Mouse (Mus musculus) limb, embryonic 11.5 days (tissue): ENCODE results near the gene Vipr1. TPM values are rescaled to one million over a fixed set of nuclear protein-coding genes. Genes with fewer than 3 reads are reported as not detected.

Source experiments
- ATAC-seq: fragments of 200-750 bp; cut with Nextera tagmentation; 2 replicates; pipeline ENCODE4 v1.8.0; 2017; ENCODE audit warnings: low read depth; ENCODE audit not compliant: insufficient number of reproducible peaks, low FRiP score, low TSS enrichment
- DNase-seq: peaks from one replicate; pipeline ENCODE4 v3.0.0-alpha.2; 2015; ENCODE audit warnings: low spot score
- H3K27ac ChIP-seq: fragments of 300-500 bp; sonication (generic); replicated peaks from 2 replicates; pipeline ENCODE4 v1.5.1; 2014; ENCODE audit warnings: low read depth, mild to moderate bottlenecking, low read length
- H3K27me3 ChIP-seq: fragments of 300-500 bp; sonication (generic); 2 replicates; pipeline ENCODE4 v1.6.1; 2014; ENCODE audit warnings: mild to moderate bottlenecking, low read length, mixed read lengths; ENCODE audit not compliant: control insufficient read depth, insufficient read depth
- H3K36me3 ChIP-seq: fragments of 300-500 bp; sonication (generic); 2 replicates; pipeline ENCODE4 v1.6.1; 2014; ENCODE audit warnings: mild to moderate bottlenecking, low read length, moderate library complexity, mixed read lengths; ENCODE audit not compliant: control insufficient read depth, insufficient read depth
- H3K4me1 ChIP-seq: fragments of 300-500 bp; sonication (generic); 2 replicates; pipeline ENCODE4 v1.6.1; 2014; ENCODE audit warnings: low read length, mixed read lengths; ENCODE audit not compliant: control insufficient read depth, insufficient read depth
- H3K4me2 ChIP-seq: fragments of 300-500 bp; sonication (generic); 2 replicates; pipeline ENCODE4 v1.6.1; 2014; ENCODE audit warnings: low read depth, mild to moderate bottlenecking, moderate library complexity; ENCODE audit not compliant: severe bottlenecking
- H3K4me3 ChIP-seq: fragments of 300-500 bp; sonication (generic); 2 replicates; pipeline ENCODE4 v1.5.1; 2014; ENCODE audit warnings: low read depth, low read length
- H3K9ac ChIP-seq: fragments of 300-500 bp; sonication (generic); 2 replicates; pipeline ENCODE4 v1.6.1; 2014; ENCODE audit warnings: mild to moderate bottlenecking, low read length
- H3K9me3 ChIP-seq: fragments of 300-500 bp; sonication (generic); 2 replicates; pipeline ENCODE4 v1.6.1; 2016; ENCODE audit warnings: low read length; ENCODE audit not compliant: control insufficient read depth
- WGBS: fragments of 180-500 bp; shearing (Covaris S2); extraction: QIAGEN DNeasy Blood & Tissue Kit; methylation state at CpG from one replicate; pipeline ENCODE4 v1.1.7; 2014; 5-methylcytosine and 5-hydroxymethylcytosine counted together
- polyA plus RNA-seq: library from polyadenylated mRNA; unstranded; fragments of >200 nt; fragmentation: Nextera tagmentation; extraction: Ambion mirVana; gene quantifications from 2 replicates; pipeline ENCODE4 v1.2.1, GENCODE M21; 2014

Gene Vipr1
- polyA plus RNA-seq, 1 experiment from 2014 or later = 0.69 TPM

DNA sequence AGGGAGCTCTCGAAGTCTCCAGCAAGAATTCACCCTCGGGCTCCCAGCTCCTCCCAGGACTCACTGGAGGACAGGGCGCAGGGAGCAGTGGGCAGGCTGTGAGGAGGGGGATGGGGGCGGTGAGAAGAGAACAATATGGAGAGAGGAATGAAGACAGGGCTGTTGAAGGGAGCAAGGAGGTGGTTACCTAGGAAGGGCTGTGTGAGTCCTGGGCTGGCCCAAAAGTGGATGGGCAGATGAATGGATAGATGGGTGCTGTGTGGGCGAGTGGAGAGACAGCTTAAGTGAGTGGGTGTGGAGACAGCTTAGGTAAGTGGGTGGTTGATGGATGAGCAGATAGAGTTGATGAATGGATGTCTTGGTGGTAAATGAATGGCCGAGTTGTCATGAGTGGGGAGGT lies 21.0 kb downstream of the Vipr1 start:
- 0 out of 2 replicates have a peak, but pooled peaks cover 3% of the 10 kb centered on the region for H3K27me3 ChIP-seq
- ATAC-seq (no peak; the same call in 1 of the 2 replicates), DNase-seq (no peak)
- H3K9ac ChIP-seq = no peak overlapping the region
- H3K27ac ChIP-seq = no peak overlapping the region
- 77% methylated on average over 6 of the region's 6 CpGs for WGBS
- H3K4me2 ChIP-seq = no peak overlapping the region
- H3K36me3 ChIP-seq = no peaks in the 10 kb centered on the region
- 0 out of 2 replicates have a peak, but pooled peaks cover 3% of the 10 kb centered on the region for H3K4me1 ChIP-seq
- H3K4me3 ChIP-seq = no peak overlapping the region
- H3K9me3 ChIP-seq = no peaks in the 10 kb centered on the region

GRCm38 (mm10) chr9:121664104-121664503 lies 21.6 kb downstream of the Vipr1 start:
- DNase-seq = no peak
- no peak overlapping the region for H3K4me2 ChIP-seq
- 0 out of 2 replicates have a peak, but pooled peaks cover 3% of the 10 kb centered on the region for H3K4me1 ChIP-seq
- no peak overlapping the region for H3K4me3 ChIP-seq
- H3K27me3 ChIP-seq = peaks cover 5% of the 10 kb centered on the region; the same call in 1 of the 2 replicates
- no peak for ATAC-seq
- H3K36me3 ChIP-seq = no peaks in the 10 kb centered on the region
- WGBS = 83% methylated on average over 5 of the region's 5 CpGs
- H3K27ac ChIP-seq = no peak overlapping the region
- no peaks in the 10 kb centered on the region for H3K9me3 ChIP-seq
- H3K9ac ChIP-seq = no peak overlapping the region

DNA sequence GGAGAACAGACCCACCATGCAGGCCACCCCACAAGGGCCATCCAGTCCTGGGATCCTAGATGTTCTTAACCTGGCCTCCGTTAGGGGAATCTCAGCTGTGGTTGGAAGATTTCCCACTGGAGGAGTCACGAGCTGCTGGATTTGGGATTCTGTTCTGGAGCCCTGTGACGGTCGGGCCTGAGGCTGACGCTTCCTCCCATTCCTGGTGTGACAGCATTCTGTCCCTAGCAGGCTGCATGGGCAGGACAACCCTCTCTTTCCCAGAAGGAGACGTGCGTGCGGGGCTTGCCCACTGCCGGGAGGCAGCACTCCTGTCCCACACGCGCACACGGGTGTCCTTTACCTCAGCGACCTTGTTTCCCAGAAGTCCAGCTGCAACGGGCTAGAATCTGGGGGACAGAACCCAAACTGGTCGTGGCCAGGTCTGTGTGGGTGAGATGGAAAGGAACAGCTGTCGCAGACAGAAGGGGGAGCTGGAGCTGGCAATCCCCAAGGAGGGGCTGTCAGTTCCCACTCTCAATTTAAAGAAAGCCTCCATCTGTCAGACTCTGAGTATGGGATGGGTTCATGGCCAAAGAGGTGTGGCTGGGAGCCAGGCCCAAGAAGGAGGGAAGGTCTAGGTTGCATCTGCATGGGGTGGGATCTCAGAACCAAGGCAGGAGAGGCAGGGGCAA lies 24.6 kb downstream of the Vipr1 start:
- Histone ChIP-seq H3K9ac (no peak overlapping the region), H3K9me3 (no peaks in the 10 kb centered on the region), H3K27ac (no peak overlapping the region), H3K27me3 (peaks cover 20% of the 10 kb centered on the region), H3K36me3 (no peaks in the 10 kb centered on the region), H3K4me1 (peaks cover 3% of the 10 kb centered on the region; the same call in 1 of the 2 replicates), H3K4me2 (no peak overlapping the region), H3K4me3 (no peak overlapping the region)
- no peak for DNase-seq
- WGBS = 78% methylated on average over 16 of the region's 16 CpGs
- no peak for ATAC-seq

DNA sequence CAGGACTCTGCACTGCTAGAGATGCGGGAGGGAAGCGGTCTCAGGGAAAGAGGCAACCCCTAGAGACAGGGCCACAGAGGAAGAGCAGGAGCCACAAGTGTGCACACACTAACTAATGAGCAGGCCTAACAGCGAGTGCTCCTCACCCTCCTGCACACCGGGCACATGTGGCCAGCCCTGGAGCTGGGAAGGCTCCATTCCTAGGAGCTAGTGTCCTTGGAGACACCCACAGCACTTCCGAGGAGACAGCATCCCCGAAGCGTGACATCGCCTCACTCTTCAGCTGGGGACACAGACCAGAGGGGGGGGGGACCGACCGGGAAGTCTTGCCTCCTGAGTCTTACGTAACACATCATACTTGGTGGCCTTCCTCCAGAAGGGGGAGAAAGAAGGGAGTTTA lies 25.3 kb downstream of the Vipr1 start:
- H3K9me3 ChIP-seq = no peaks in the 10 kb centered on the region
- no peak overlapping the region for H3K27ac ChIP-seq
- H3K27me3 ChIP-seq = peaks cover 20% of the 10 kb centered on the region
- no peak overlapping the region for H3K9ac ChIP-seq
- H3K4me1 ChIP-seq = peaks cover 3% of the 10 kb centered on the region; the same call in 1 of the 2 replicates
- DNase-seq (no peak), ATAC-seq (no peak)
- no peak overlapping the region for H3K4me3 ChIP-seq
- 88% methylated on average over 11 of the region's 11 CpGs for WGBS
- no peak overlapping the region for H3K4me2 ChIP-seq
- no peaks in the 10 kb centered on the region for H3K36me3 ChIP-seq

DNA sequence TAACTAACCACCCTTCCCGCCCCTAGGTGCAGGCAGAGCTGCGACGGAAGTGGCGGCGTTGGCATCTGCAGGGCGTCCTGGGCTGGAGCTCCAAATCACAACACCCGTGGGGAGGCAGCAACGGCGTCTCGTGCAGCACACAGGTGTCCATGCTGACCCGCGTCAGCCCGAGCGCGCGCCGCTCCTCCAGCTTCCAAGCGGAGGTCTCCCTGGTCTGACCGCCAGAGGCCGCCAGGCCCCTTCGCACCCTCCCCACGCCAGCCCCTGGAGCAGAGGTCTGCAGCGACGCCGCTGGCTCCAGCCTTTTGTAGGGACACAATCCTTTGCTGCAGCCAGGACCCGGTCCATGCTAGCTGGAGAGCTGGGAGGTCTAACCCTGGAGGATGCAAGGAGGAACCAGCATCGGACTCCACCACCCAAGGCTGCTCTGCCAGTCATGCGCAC lies 26.9 kb downstream of the Vipr1 start:
- peaks cover 20% of the 10 kb centered on the region for H3K27me3 ChIP-seq
- H3K4me1 ChIP-seq = peaks cover 3% of the 10 kb centered on the region; the same call in 1 of the 2 replicates
- 1% methylated on average over 28 of the region's 28 CpGs for WGBS
- no peaks in the 10 kb centered on the region for H3K36me3 ChIP-seq
- H3K27ac ChIP-seq = no peak overlapping the region
- peak; percentile 86 for DNase-seq
- no peaks in the 10 kb centered on the region for H3K9me3 ChIP-seq
- peak; percentile 56; the same call in 1 of the 2 replicates for ATAC-seq
- H3K4me2 ChIP-seq = peak overlapping the region; percentile 47
- H3K9ac ChIP-seq = no peak overlapping the region
- peak overlapping the region; percentile 15 for H3K4me3 ChIP-seq

GRCm38 (mm10) chr9:121671300-121671699 lies 28.8 kb downstream of the Vipr1 start:
- H3K27ac ChIP-seq = no peak overlapping the region
- no peaks in the 10 kb centered on the region for H3K36me3 ChIP-seq
- no peak overlapping the region for H3K4me2 ChIP-seq
- peaks cover 20% of the 10 kb centered on the region for H3K27me3 ChIP-seq
- WGBS = 19% methylated on average over 7 of the region's 7 CpGs
- peak; percentile 67 for DNase-seq
- ATAC-seq = no peak
- no peak overlapping the region for H3K9ac ChIP-seq
- H3K9me3 ChIP-seq = no peaks in the 10 kb centered on the region
- no peak overlapping the region for H3K4me3 ChIP-seq
- peaks cover 3% of the 10 kb centered on the region; the same call in 1 of the 2 replicates for H3K4me1 ChIP-seq

DNA sequence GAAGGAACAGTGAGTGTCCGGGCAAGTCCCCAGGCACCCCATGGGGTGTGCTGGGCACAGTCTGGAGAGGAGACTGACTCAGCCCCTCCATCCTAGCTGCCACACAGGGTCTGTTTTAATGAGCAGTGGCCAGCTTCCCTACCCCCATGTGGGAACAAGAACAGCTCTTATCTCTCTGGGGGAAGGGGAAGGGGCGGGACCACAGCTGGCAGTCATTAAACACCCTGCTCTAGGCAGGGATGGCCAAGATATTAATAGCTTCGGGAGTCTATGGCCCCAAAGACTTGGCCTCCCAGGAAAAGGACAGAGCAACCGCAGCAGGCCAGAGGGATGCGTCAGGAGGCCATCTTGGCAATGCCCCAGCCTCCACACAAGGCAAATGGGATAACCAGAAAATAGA lies 29.8 kb downstream of the Vipr1 start:
- no peak for DNase-seq

DNA sequence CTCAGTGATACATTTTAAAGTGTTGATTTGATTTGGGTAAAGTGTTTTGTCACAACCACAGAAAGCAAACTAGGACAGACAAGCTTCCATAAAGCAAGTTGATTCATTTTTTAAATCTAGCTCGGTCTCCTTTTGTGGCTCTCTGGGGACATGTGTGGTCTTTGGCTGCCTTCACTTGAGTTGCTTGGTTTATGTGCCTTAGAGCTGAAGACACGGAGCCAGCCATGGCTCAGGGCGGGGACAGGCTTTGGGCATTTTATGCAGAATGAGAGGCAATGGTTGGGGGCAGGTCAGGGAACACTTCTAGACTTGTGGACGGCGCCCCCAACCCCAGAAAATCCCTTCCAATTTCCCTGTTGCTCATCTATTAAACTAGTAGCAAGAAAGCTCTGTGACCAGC lies 31.2 kb downstream of the Vipr1 start:
- peaks cover 17% of the 10 kb centered on the region for H3K27me3 ChIP-seq
- DNase-seq (no peak), ATAC-seq (no peak)
- H3K4me1 ChIP-seq = no peaks in the 10 kb centered on the region; the same call in 1 of the 2 replicates
- H3K36me3 ChIP-seq = no peaks in the 10 kb centered on the region
- H3K27ac ChIP-seq = no peak overlapping the region
- H3K9ac ChIP-seq = no peak overlapping the region
- no peak overlapping the region for H3K4me2 ChIP-seq
- H3K4me3 ChIP-seq = no peak overlapping the region
- WGBS = 81% methylated on average over 5 of the region's 5 CpGs
- no peaks in the 10 kb centered on the region for H3K9me3 ChIP-seq

More for the DNA sequence above, 29.8 kb downstream of the Vipr1 start:
- H3K27me3 ChIP-seq = peaks cover 20% of the 10 kb centered on the region
- H3K4me1 ChIP-seq = no peaks in the 10 kb centered on the region; the same call in 1 of the 2 replicates
- ATAC-seq = no peak
- no peaks in the 10 kb centered on the region for H3K9me3 ChIP-seq
- no peak overlapping the region for H3K27ac ChIP-seq
- no peaks in the 10 kb centered on the region for H3K36me3 ChIP-seq
- H3K9ac ChIP-seq = no peak overlapping the region
- no peak overlapping the region for H3K4me2 ChIP-seq
- 48% methylated on average over 5 of the region's 5 CpGs for WGBS
- H3K4me3 ChIP-seq = no peak overlapping the region
